Mouse (Mus musculus): ENCODE measurements around the gene Vgll4. TPM values are rescaled to one million over a fixed set of nuclear protein-coding genes. Genes with fewer than 3 reads are reported as not detected.

The Vgll4 gene
- total and polyA plus RNA-seq, 3 experiments, result 33.3 to 39.4 (median 35.0) TPM

DNA sequence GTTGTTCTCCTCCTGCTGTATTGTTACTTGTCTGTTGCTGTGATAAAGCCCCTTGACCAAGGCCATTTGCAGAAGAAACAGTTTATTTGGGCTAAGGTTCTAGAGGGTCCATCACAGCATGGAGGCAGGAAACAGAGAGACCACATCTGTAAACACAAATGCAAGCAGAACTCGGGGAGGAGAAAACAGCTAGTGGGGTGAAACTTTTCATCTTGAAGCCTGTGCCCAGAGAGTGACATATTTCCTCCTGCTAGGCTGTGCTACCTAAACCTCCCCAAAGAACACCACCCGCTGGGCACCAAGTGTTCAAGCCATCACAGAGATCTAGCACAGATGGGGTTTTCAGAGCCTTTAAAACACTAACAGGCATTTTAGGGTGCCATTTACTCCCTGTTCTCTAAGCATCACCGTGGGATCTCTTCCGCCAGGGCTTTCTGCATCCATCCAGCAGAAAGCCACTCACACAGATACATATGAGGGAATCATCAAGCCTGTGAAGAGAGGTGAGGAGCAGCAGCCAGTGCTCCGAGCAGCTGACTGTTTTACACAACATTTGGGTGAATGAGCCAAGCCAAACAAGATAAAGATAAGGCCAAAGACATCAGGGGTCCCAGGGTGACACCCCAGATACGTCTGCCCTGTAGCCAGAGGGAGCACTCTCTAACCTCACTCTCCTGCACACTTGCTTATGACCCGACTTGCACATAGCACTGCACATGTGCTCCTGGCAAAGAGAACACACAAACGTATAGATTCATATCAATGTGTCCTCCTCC lies 64.4 kb downstream of the Vgll4 start:
- TF ChIP-seq TAL1 (conservative IDR thresholded peaks at IDR 0.05; ENCODE audit: low read depth, low read length) (no peak), GATA1 (IDR thresholded peaks at IDR 0.05; ENCODE audit: borderline replicate concordance, low read length) (no peak), GATA2 (IDR thresholded peaks at IDR 0.05; ENCODE audit: borderline replicate concordance, low read depth, low read length) (no peak), CTCF (IDR thresholded peaks at IDR 0.05; ENCODE audit: low read depth, low read length) (no peak)
- Histone ChIP-seq H3K27me3 (ENCODE audit: insufficient read depth, low read length) (no peaks in the 10 kb centered on the region), H3K4me3 (ENCODE audit: low read depth, low read length) (no peak overlapping the region), H3K9me3 (replicated peaks) (no peaks in the 10 kb centered on the region), H3K4me1 (ENCODE audit: insufficient read depth, low read depth, low read length) (peaks cover 84% of the 10 kb centered on the region), H3K36me3 (replicated peaks) (peaks cover 47% of the 10 kb centered on the region)
- DNase-seq (ENCODE audit: low spot score) (no peak), ATAC-seq (ENCODE audit: extremely low read depth, insufficient number of reproducible peaks, low FRiP score, poor library complexity, severe bottlenecking) (no peak)

DNA sequence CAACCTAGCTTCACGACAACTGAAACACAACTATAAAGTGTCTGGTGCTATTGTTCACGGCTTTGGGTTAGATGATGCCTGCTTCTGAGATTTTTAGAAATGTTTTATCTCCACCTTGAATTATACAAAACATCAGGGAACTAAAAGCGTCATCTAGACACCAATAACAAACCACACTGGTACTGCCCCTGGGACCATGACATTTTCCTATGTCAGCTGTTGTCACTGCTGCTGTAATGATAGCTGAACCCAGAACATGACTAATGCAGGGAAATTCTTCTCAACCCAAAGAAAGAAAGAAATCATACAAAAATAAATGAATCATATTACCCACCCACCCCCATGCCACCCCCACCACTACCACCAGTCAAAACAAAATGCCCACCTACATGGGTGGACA lies 65.0 kb downstream of the Vgll4 start:
- Histone ChIP-seq H3K9me3 (replicated peaks) (no peaks in the 10 kb centered on the region), H3K4me1 (ENCODE audit: insufficient read depth, low read depth, low read length) (peaks cover 88% of the 10 kb centered on the region), H3K36me3 (replicated peaks) (peaks cover 51% of the 10 kb centered on the region), H3K4me3 (ENCODE audit: low read depth, low read length) (no peak overlapping the region), H3K27me3 (ENCODE audit: insufficient read depth, low read length) (no peaks in the 10 kb centered on the region)
- no peak for TF ChIP-seq GATA1 (IDR thresholded peaks at IDR 0.05; ENCODE audit: borderline replicate concordance, low read length)
- no peak for TF ChIP-seq CTCF (IDR thresholded peaks at IDR 0.05; ENCODE audit: low read depth, low read length)
- TF ChIP-seq GATA2 (IDR thresholded peaks at IDR 0.05; ENCODE audit: borderline replicate concordance, low read depth, low read length), result no peak
- no peak for TF ChIP-seq POLR2AphosphoS5 (IDR thresholded peaks at IDR 0.05; ENCODE audit: insufficient replicate concordance, low read depth, low read length)
- ATAC-seq (ENCODE audit: extremely low read depth, insufficient number of reproducible peaks, low FRiP score, poor library complexity, severe bottlenecking) (no peak), DNase-seq (ENCODE audit: low spot score) (no peak)

DNA sequence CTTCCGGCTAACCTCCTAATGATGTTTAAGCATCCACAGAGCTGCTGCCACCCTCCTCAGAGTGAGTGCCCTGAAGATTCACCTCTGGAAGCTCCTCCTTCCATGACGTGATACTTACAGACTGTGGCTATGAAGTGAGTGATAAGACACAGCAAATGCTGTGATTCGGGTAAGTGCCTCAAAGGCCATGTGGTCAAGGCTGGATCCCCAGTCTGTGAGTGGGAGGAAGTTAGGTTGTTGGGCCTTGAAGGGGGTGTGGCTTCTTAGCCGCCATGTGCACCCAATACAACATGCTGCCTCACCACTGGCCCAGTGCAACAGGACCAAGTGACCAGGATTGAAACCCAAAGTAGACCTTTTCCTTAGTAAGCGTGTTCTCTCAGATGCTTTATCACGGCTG lies 65.6 kb downstream of the Vgll4 start:
- TF ChIP-seq GATA2 (IDR thresholded peaks at IDR 0.05; ENCODE audit: borderline replicate concordance, low read depth, low read length) (no peak), GATA1 (IDR thresholded peaks at IDR 0.05; ENCODE audit: borderline replicate concordance, low read length) (no peak), CTCF (IDR thresholded peaks at IDR 0.05; ENCODE audit: low read depth, low read length) (no peak), TAL1 (conservative IDR thresholded peaks at IDR 0.05; ENCODE audit: low read depth, low read length) (no peak)
- ATAC-seq (ENCODE audit: extremely low read depth, insufficient number of reproducible peaks, low FRiP score, poor library complexity, severe bottlenecking) (no peak; the same call in 1 of the 2 replicates), DNase-seq (ENCODE audit: low spot score) (no peak)
- H3K27me3 ChIP-seq (ENCODE audit: insufficient read depth, low read length), result no peaks in the 10 kb centered on the region
- H3K9me3 ChIP-seq (replicated peaks), result no peaks in the 10 kb centered on the region
- H3K36me3 ChIP-seq (replicated peaks), result peaks cover 53% of the 10 kb centered on the region
- H3K4me1 ChIP-seq (ENCODE audit: insufficient read depth, low read depth, low read length), result peaks cover 90% of the 10 kb centered on the region
- no peak overlapping the region; the same call in 1 of the 2 replicates for H3K4me3 ChIP-seq (ENCODE audit: low read depth, low read length)

DNA sequence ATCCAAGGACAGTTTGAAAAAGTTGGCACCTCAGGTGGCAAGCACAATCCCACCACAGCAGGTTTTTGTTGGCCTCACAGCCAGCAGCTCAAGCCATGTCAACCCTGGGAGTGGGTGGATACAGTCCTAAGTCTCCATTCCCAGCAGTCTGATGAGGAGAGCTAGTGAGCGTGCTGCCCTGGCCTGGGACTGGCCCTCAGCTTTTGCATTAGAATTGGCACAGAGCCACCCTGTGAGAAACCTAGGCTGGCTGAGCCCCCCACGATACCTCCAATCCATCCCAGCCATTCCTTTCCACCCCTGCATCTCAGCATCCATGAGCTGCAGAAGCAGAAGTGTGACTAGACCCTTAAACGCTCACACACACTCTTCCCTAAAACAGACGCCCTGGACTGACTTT lies 67.9 kb downstream of the Vgll4 start:
- no peak for TF ChIP-seq GATA1 (IDR thresholded peaks at IDR 0.05; ENCODE audit: borderline replicate concordance, low read length)
- TF ChIP-seq TAL1 (conservative IDR thresholded peaks at IDR 0.05; ENCODE audit: low read depth, low read length), result no peak
- no peak for TF ChIP-seq CTCF (IDR thresholded peaks at IDR 0.05; ENCODE audit: low read depth, low read length)
- no peak for TF ChIP-seq GATA2 (IDR thresholded peaks at IDR 0.05; ENCODE audit: borderline replicate concordance, low read depth, low read length)
- TF ChIP-seq POLR2AphosphoS5 (IDR thresholded peaks at IDR 0.05; ENCODE audit: insufficient replicate concordance, low read depth, low read length), result no peak
- no peak for DNase-seq (ENCODE audit: low spot score)
- Histone ChIP-seq H3K27me3 (ENCODE audit: insufficient read depth, low read length) (no peaks in the 10 kb centered on the region), H3K9me3 (replicated peaks) (no peaks in the 10 kb centered on the region), H3K4me3 (ENCODE audit: low read depth, low read length) (peak overlapping the region; percentile 63; the same call in 1 of the 2 replicates), H3K4me1 (ENCODE audit: insufficient read depth, low read depth, low read length) (peaks cover 84% of the 10 kb centered on the region), H3K36me3 (replicated peaks) (peaks cover 66% of the 10 kb centered on the region)
- ATAC-seq (ENCODE audit: extremely low read depth, insufficient number of reproducible peaks, low FRiP score, poor library complexity, severe bottlenecking), result peak; percentile 9; the same call in 1 of the 2 replicates

DNA sequence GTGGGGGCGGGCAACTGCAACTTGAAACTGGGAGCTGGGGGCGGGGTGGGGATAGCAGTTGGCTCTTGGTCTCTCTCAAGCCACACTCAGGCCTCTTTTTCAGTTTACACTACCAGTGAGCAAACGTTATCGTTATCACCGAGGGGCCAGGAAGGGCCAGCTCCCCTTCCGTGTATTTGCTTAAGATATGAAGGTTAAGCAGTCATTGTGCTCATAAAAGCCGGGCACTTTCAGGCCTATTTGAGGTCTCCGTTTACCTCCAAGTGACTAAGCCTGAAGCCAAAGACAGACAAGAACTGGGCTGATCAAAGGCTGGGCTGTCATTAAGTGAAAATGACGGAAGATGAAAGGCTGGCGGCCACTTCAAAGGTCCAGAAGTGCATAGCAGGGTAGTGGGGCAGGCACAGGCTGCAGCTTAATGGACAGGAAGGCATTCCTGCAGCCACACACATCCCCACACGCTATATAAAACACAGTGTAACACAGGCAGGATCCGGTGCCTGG lies 68.4 kb downstream of the Vgll4 start:
- peaks cover 83% of the 10 kb centered on the region for H3K4me1 ChIP-seq (ENCODE audit: insufficient read depth, low read depth, low read length)
- no peak for DNase-seq (ENCODE audit: low spot score)
- H3K4me3 ChIP-seq (ENCODE audit: low read depth, low read length), result peak overlapping the region; percentile 63; the same call in 1 of the 2 replicates

DNA sequence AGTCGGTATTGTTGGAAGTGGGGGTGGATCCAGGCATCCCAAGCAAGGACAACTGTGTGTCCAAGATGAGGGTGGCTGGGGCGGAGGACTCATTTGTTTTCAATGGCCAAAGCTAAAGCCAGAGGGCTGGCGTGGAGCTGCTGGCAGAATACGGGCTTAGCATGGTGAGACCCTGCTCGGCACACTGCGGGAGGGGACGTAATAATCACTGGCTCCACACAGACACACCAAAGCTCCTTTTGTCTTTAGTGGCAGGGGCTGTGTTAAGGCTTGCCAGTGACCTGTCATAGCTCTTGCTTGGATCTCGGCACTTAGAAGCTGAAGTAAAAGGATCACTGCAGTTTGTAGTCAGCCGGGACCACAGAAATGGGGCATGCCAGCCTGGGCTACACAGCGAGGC lies 69.6 kb downstream of the Vgll4 start:
- Histone ChIP-seq H3K4me3 (ENCODE audit: low read depth, low read length) (peak overlapping the region; percentile 35; the same call in 1 of the 2 replicates), H3K9me3 (replicated peaks) (no peaks in the 10 kb centered on the region), H3K27me3 (ENCODE audit: insufficient read depth, low read length) (no peaks in the 10 kb centered on the region), H3K4me1 (ENCODE audit: insufficient read depth, low read depth, low read length) (peaks cover 76% of the 10 kb centered on the region), H3K36me3 (replicated peaks) (peaks cover 70% of the 10 kb centered on the region)
- no peak for TF ChIP-seq GATA2 (IDR thresholded peaks at IDR 0.05; ENCODE audit: borderline replicate concordance, low read depth, low read length)
- TF ChIP-seq TAL1 (conservative IDR thresholded peaks at IDR 0.05; ENCODE audit: low read depth, low read length), result no peak
- DNase-seq (ENCODE audit: low spot score), result no peak
- ATAC-seq (ENCODE audit: extremely low read depth, insufficient number of reproducible peaks, low FRiP score, poor library complexity, severe bottlenecking), result no peak

More for the DNA sequence above, 68.4 kb downstream of the Vgll4 start:
- no peak for TF ChIP-seq CTCF (IDR thresholded peaks at IDR 0.05; ENCODE audit: low read depth, low read length)
- no peak for TF ChIP-seq POLR2AphosphoS5 (IDR thresholded peaks at IDR 0.05; ENCODE audit: insufficient replicate concordance, low read depth, low read length)
- no peak for TF ChIP-seq GATA2 (IDR thresholded peaks at IDR 0.05; ENCODE audit: borderline replicate concordance, low read depth, low read length)
- TF ChIP-seq GATA1 (IDR thresholded peaks at IDR 0.05; ENCODE audit: borderline replicate concordance, low read length), result no peak
- TF ChIP-seq TAL1 (conservative IDR thresholded peaks at IDR 0.05; ENCODE audit: low read depth, low read length), result no peak
- Histone ChIP-seq H3K27me3 (ENCODE audit: insufficient read depth, low read length) (no peaks in the 10 kb centered on the region), H3K9me3 (replicated peaks) (no peaks in the 10 kb centered on the region), H3K36me3 (replicated peaks) (peaks cover 72% of the 10 kb centered on the region)
- ATAC-seq (ENCODE audit: extremely low read depth, insufficient number of reproducible peaks, low FRiP score, poor library complexity, severe bottlenecking), result peak; percentile 64
